8 mouse cellular contexts compared by ENCODE assay signal in genomic region chr17:34587814-34588213, GRCm38 (mm10). TPM values are rescaled to one million over a fixed set of nuclear protein-coding genes. Genes with fewer than 3 reads are reported as not detected.
DNase-seq lines count a peak whose midpoint lies in the region; ATAC-seq and TF ChIP-seq lines count a peak whose summit lies in the region.

No protein-coding gene starts in this region.

- H3K27me3 ChIP-seq in kidney, embryonic 16.5 days (ENCODE audit: insufficient read depth, low read length) = no peaks in the 10 kb centered on the region
- no peaks in the 10 kb centered on the region for H3K27me3 ChIP-seq in hindbrain, embryonic 15.5 days
- H3K27me3 ChIP-seq in midbrain, embryonic 16.5 days (ENCODE audit: control insufficient read depth, insufficient read depth, low read depth, low read length) = no peaks in the 10 kb centered on the region

- peak overlapping the region; percentile 68 for H3K4me3 ChIP-seq in kidney, embryonic 16.5 days (ENCODE audit: low read length)
- peak overlapping the region; percentile 83 for H3K4me3 ChIP-seq in bone marrow macrophage, adult 2 months (ENCODE audit: insufficient read depth, low read length)
- peak overlapping the region; percentile 65 for H3K4me3 ChIP-seq in hindbrain, embryonic 15.5 days
- peak overlapping the region; percentile 71 for H3K4me3 ChIP-seq in midbrain, embryonic 16.5 days (ENCODE audit: low read depth, low read length)

- no peak for ATAC-seq in kidney, embryonic 16.5 days (ENCODE audit: low FRiP score, low TSS enrichment)
- no peak for ATAC-seq in hindbrain, embryonic 15.5 days (ENCODE audit: low FRiP score, low read depth)
- no peak for ATAC-seq in midbrain, embryonic 16.5 days

- H3K27ac ChIP-seq in kidney, embryonic 16.5 days (ENCODE audit: low read length) = peak overlapping the region; percentile 98
- peak overlapping the region; percentile 67 for H3K27ac ChIP-seq in bone marrow macrophage, adult 2 months (ENCODE audit: insufficient read depth, low read depth, low read length)
- peak overlapping the region; percentile 99 for H3K27ac ChIP-seq in hindbrain, embryonic 15.5 days (replicated peaks)
- H3K27ac ChIP-seq in midbrain, embryonic 16.5 days (ENCODE audit: low read length) = peak overlapping the region; percentile 100

- peak overlapping the region; percentile 95 for H3K4me2 ChIP-seq in kidney, embryonic 16.5 days (replicated peaks; ENCODE audit: low read depth, low read length)
- peak overlapping the region; percentile 86 for H3K4me2 ChIP-seq in hindbrain, embryonic 15.5 days
- H3K4me2 ChIP-seq in midbrain, embryonic 16.5 days (ENCODE audit: low read length) = peak overlapping the region; percentile 85

- no peak for DNase-seq in kidney, postnatal 14 days
- no peak for DNase-seq in adrenal gland, postnatal 4 days (ENCODE audit: low spot score in 2 of 2)
- no peak for DNase-seq in urinary bladder, postnatal 36 days (ENCODE audit: low spot score in 2 of 2)
- no peak for DNase-seq in layer of hippocampus, adult 9-11 months

- TF ChIP-seq POLR2A in bone marrow macrophage, adult 2 months (IDR thresholded peaks at IDR 0.05; ENCODE audit: borderline replicate concordance, low read depth, low read length) = no peak

- H3K9me3 ChIP-seq in kidney, embryonic 16.5 days (ENCODE audit: low read length) = no peaks in the 10 kb centered on the region
- H3K9me3 ChIP-seq in hindbrain, embryonic 15.5 days = no peaks in the 10 kb centered on the region
- no peaks in the 10 kb centered on the region for H3K9me3 ChIP-seq in midbrain, embryonic 16.5 days (replicated peaks; ENCODE audit: control insufficient read depth, low read length, poor library complexity, severe bottlenecking)

- peaks cover 48% of the 10 kb centered on the region for H3K4me1 ChIP-seq in kidney, embryonic 16.5 days (ENCODE audit: insufficient read depth, low read length)
- H3K4me1 ChIP-seq in bone marrow macrophage, adult 2 months (ENCODE audit: control insufficient read depth, insufficient read depth, low read length) = peaks cover 17% of the 10 kb centered on the region
- peaks cover 51% of the 10 kb centered on the region for H3K4me1 ChIP-seq in hindbrain, embryonic 15.5 days (replicated peaks)
- H3K4me1 ChIP-seq in midbrain, embryonic 16.5 days (ENCODE audit: control insufficient read depth, insufficient read depth, low read length) = peaks cover 32% of the 10 kb centered on the region

- no peak for TF ChIP-seq CTCF in bone marrow macrophage, adult 2 months (IDR thresholded peaks at IDR 0.05; ENCODE audit: low read depth, low read length)

- H3K9ac ChIP-seq in kidney, embryonic 16.5 days (replicated peaks; ENCODE audit: low read length) = peak overlapping the region; percentile 84
- peak overlapping the region; percentile 97 for H3K9ac ChIP-seq in hindbrain, embryonic 15.5 days
- H3K9ac ChIP-seq in midbrain, embryonic 16.5 days (ENCODE audit: low read depth, low read length) = peak overlapping the region; percentile 90

- 4% methylated on average over 19 of the region's 19 CpGs for WGBS in kidney, embryonic 16.5 days
- WGBS in hindbrain, embryonic 15.5 days = 4% methylated on average over 19 of the region's 19 CpGs
- 3% methylated on average over 19 of the region's 19 CpGs for WGBS in midbrain, embryonic 16.5 days

- H3K36me3 ChIP-seq in kidney, embryonic 16.5 days (ENCODE audit: insufficient read depth, low read length) = no peaks in the 10 kb centered on the region
- H3K36me3 ChIP-seq in hindbrain, embryonic 15.5 days = no peaks in the 10 kb centered on the region
- no peaks in the 10 kb centered on the region for H3K36me3 ChIP-seq in midbrain, embryonic 16.5 days (ENCODE audit: control insufficient read depth, insufficient read depth, low read length)

RNA-seq across cellular contexts. Expression of gene Gpsm3, which starts 1.8 kb away (rescaled TPM):
- polyA plus RNA-seq in kidney, embryonic 16.5 days (2015; fragmentation: Nextera tagmentation; extraction: Ambion mirVana) = 21.5 and 25.6 TPM in 2 replicates
- polyA plus RNA-seq in bone marrow macrophage, adult 2 months (2012; ENCODE audit: insufficient read depth, insufficient read length, missing spikeins) = 217 and 244 TPM in 2 replicates
- polyA plus RNA-seq in hindbrain, embryonic 15.5 days (2015; fragmentation: Nextera tagmentation; extraction: Ambion mirVana) = 4.1 TPM in 2 replicates
- polyA plus RNA-seq in midbrain, embryonic 16.5 days (2015; fragmentation: Nextera tagmentation; extraction: Ambion mirVana) = 3.9 and 4.3 TPM in 2 replicates
- 10 to 100 TPM in 1 of 2 experiments, 1 to 10 TPM in 1; 8.1 to 11.9 TPM for total RNA-seq in adrenal gland, postnatal 4 days (2021)

RNA-seq across cellular contexts. Expression of gene Pbx2, which starts 3.3 kb away (rescaled TPM):
- polyA plus RNA-seq in kidney, embryonic 16.5 days (2015; fragmentation: Nextera tagmentation; extraction: Ambion mirVana) = 13.1 and 15.6 TPM in 2 replicates
- polyA plus RNA-seq in bone marrow macrophage, adult 2 months (2012; ENCODE audit: insufficient read depth, insufficient read length, missing spikeins) = 85.9 and 90.0 TPM in 2 replicates
- polyA plus RNA-seq in hindbrain, embryonic 15.5 days (2015; fragmentation: Nextera tagmentation; extraction: Ambion mirVana) = 8.9 TPM in 2 replicates
- 9.4 and 9.7 TPM in 2 replicates for polyA plus RNA-seq in midbrain, embryonic 16.5 days (2015; fragmentation: Nextera tagmentation; extraction: Ambion mirVana)
- total RNA-seq in adrenal gland, postnatal 4 days (2021) = 10 to 100 TPM; 61.7 to 63.6 TPM

RNA-seq across cellular contexts. Expression of gene Ager, which starts 9.8 kb away (rescaled TPM):
- 8.8 and 16.8 TPM in 2 replicates for polyA plus RNA-seq in kidney, embryonic 16.5 days (2015; fragmentation: Nextera tagmentation; extraction: Ambion mirVana)
- 1.3 and 2.2 TPM in 2 replicates for polyA plus RNA-seq in bone marrow macrophage, adult 2 months (2012; ENCODE audit: insufficient read depth, insufficient read length, missing spikeins)
- polyA plus RNA-seq in hindbrain, embryonic 15.5 days (2015; fragmentation: Nextera tagmentation; extraction: Ambion mirVana) = 1.8 TPM in 2 replicates
- 0.95 and 1.1 TPM in 2 replicates for polyA plus RNA-seq in midbrain, embryonic 16.5 days (2015; fragmentation: Nextera tagmentation; extraction: Ambion mirVana)
- 1 to 10 TPM; 9.0 to 9.2 TPM for total RNA-seq in adrenal gland, postnatal 4 days (2021)

RNA-seq across cellular contexts. Expression of gene Rnf5, which starts 15.7 kb away (rescaled TPM):
- polyA plus RNA-seq in kidney, embryonic 16.5 days (2015; fragmentation: Nextera tagmentation; extraction: Ambion mirVana) = 185 and 190 TPM in 2 replicates
- 110 and 116 TPM in 2 replicates for polyA plus RNA-seq in bone marrow macrophage, adult 2 months (2012; ENCODE audit: insufficient read depth, insufficient read length, missing spikeins)
- polyA plus RNA-seq in hindbrain, embryonic 15.5 days (2015; fragmentation: Nextera tagmentation; extraction: Ambion mirVana) = 270 and 283 TPM in 2 replicates
- 291 and 298 TPM in 2 replicates for polyA plus RNA-seq in midbrain, embryonic 16.5 days (2015; fragmentation: Nextera tagmentation; extraction: Ambion mirVana)
- 10 to 100 TPM; 66.5 to 74.2 TPM for total RNA-seq in adrenal gland, postnatal 4 days (2021)

RNA-seq across cellular contexts. Expression of gene Agpat1, which starts 16.2 kb away (rescaled TPM):
- polyA plus RNA-seq in kidney, embryonic 16.5 days (2015; fragmentation: Nextera tagmentation; extraction: Ambion mirVana) = 81.8 and 83.1 TPM in 2 replicates
- 93.0 and 101 TPM in 2 replicates for polyA plus RNA-seq in bone marrow macrophage, adult 2 months (2012; ENCODE audit: insufficient read depth, insufficient read length, missing spikeins)
- polyA plus RNA-seq in hindbrain, embryonic 15.5 days (2015; fragmentation: Nextera tagmentation; extraction: Ambion mirVana) = 123 and 142 TPM in 2 replicates
- polyA plus RNA-seq in midbrain, embryonic 16.5 days (2015; fragmentation: Nextera tagmentation; extraction: Ambion mirVana) = 118 TPM in 2 replicates
- 10 to 100 TPM; 73.4 to 77.7 TPM for total RNA-seq in adrenal gland, postnatal 4 days (2021)
